ENCODE assay signal across 9 mouse cellular contexts in the genomic region with DNA sequence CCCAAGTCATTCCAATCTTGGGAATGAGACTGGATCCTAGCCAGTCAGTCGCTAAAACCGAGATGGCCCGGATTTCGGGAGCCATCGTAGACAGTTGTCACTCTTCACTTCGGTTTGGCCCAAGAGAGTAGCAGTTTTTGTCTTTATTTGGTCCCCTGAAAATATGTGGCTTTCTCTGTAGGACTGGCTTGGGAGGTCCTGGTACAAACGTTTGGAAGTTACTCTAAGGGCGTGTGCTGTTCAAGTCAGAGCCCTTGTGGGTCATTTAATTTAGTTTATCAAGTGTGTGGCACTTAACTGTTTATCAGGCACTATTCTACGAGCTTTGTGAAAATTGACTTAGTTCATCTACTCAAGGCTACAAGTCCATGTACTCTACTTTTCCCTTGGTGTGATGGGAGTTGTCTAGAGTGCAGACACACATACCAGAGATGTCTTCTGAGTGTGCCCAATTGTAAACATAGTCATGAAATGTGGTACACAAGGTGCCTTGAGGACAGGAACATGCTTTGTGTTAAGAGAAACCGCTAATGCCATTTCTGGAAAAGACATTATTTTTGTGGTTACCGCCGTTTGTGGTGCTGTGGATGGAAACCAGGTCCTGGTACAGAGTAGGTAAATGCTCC. TPM values are rescaled to one million over a fixed set of nuclear protein-coding genes. Genes with fewer than 3 reads are reported as not detected.
DNase-seq lines count a peak whose midpoint lies in the region; ATAC-seq lines count a peak whose summit lies in the region.
"Had no signal": no experiment of that assay in that cellular context is flagged by ENCODE, and none has a peak within 500 bp of the region (broad histone marks: within the 10 kb centered on the region; RNA-seq: fewer than 3 reads in every experiment).

No protein-coding gene starts in this region.

- peak; percentile 3 for DNase-seq in embryo, embryonic 11 days
- DNase-seq in embryo, embryonic 10 days (ENCODE audit: low spot score) = no peak
- peak; percentile 18 for DNase-seq in 416B (ENCODE audit: low read depth)
- no peak for DNase-seq in forebrain, embryonic 14.5 days (ENCODE audit: low spot score)
- DNase-seq in adrenal gland, postnatal 4 days (ENCODE audit: low spot score in 2 of 2) = no peak
- no peak for DNase-seq in cerebellum, adult 18-20 months
- no peak for DNase-seq in left cerebral cortex, postnatal 36 days (ENCODE audit: low spot score in 2 of 2)

- peak overlapping the region; percentile 50 for H3K4me3 ChIP-seq in forebrain, embryonic 14.5 days (ENCODE audit: low read depth, low read length)
- H3K4me3 ChIP-seq in liver, embryonic 16.5 days (ENCODE audit: low read depth, low read length) = peak overlapping the region; percentile 78

- H3K27ac ChIP-seq in forebrain, embryonic 14.5 days (ENCODE audit: low read depth, low read length) = no peak overlapping the region
- H3K27ac ChIP-seq in liver, embryonic 16.5 days (ENCODE audit: low read length) = peak overlapping the region; percentile 92

- H3K4me1 ChIP-seq in forebrain, embryonic 14.5 days (ENCODE audit: control insufficient read depth, insufficient read depth, low read length) = no peaks in the 10 kb centered on the region
- H3K4me1 ChIP-seq in liver, embryonic 16.5 days (ENCODE audit: control insufficient read depth, low read depth, low read length) = no peaks in the 10 kb centered on the region; the same call in none of the 2 replicates

- no peak for ATAC-seq in forebrain, embryonic 14.5 days
- peak; percentile 17; the same call in 1 of the 2 replicates for ATAC-seq in liver, embryonic 16.5 days (ENCODE audit: low read depth)

- intact Hi-C loops in left cerebral cortex, postnatal 36 days (cut with DNase I) = no loop called here

- 60% methylated on average over 12 of the region's 12 CpGs for WGBS in forebrain, embryonic 14.5 days
- WGBS in liver, embryonic 16.5 days (ENCODE audit: insufficient replicate concordance) = 33% methylated on average over 12 of the region's 12 CpGs

- H3K4me2 ChIP-seq in forebrain, embryonic 14.5 days (ENCODE audit: low read length) = peak overlapping the region; percentile 49
- peak overlapping the region; percentile 49 for H3K4me2 ChIP-seq in liver, embryonic 16.5 days (ENCODE audit: low read depth, low read length)

- H3K36me3 ChIP-seq in forebrain, embryonic 14.5 days (ENCODE audit: control insufficient read depth, insufficient read depth, low read length) = no peaks in the 10 kb centered on the region
- no peaks in the 10 kb centered on the region for H3K36me3 ChIP-seq in liver, embryonic 16.5 days (ENCODE audit: control insufficient read depth, insufficient read depth)

- no peaks in the 10 kb centered on the region for H3K27me3 ChIP-seq in forebrain, embryonic 14.5 days (replicated peaks; ENCODE audit: control insufficient read depth, insufficient read depth, low read length)
- H3K27me3 ChIP-seq in liver, embryonic 16.5 days (ENCODE audit: control insufficient read depth, insufficient read depth, low read depth, low read length) = no peaks in the 10 kb centered on the region

- no peaks in the 10 kb centered on the region for H3K9me3 ChIP-seq in forebrain, embryonic 14.5 days (replicated peaks; ENCODE audit: control insufficient read depth, low read length)
- no peaks in the 10 kb centered on the region for H3K9me3 ChIP-seq in liver, embryonic 16.5 days (replicated peaks; ENCODE audit: control insufficient read depth, low read length)

- H3K9ac ChIP-seq in forebrain, embryonic 14.5 days (ENCODE audit: low read length) = peak overlapping the region; percentile 70
- H3K9ac ChIP-seq in liver, embryonic 16.5 days (ENCODE audit: low read depth, low read length) = peak overlapping the region; percentile 86

RNA-seq across cellular contexts. Expression of gene Xk, which starts 0.9 kb away (rescaled TPM):
- polyA plus RNA-seq in forebrain, embryonic 14.5 days (2014; fragmentation: Nextera tagmentation; extraction: Ambion mirVana) = 1.7 and 2.3 TPM in 2 replicates
- polyA plus RNA-seq in liver, embryonic 16.5 days (2015; fragmentation: Nextera tagmentation; extraction: Ambion mirVana) = 25.2 and 26.2 TPM in 2 replicates
- 1 to 10 TPM; 3.0 to 3.4 TPM for total RNA-seq in adrenal gland, postnatal 4 days (2021)
- 10 to 100 TPM; 13.2 to 15.7 TPM for total RNA-seq in left cerebral cortex, postnatal 36 days (2021)

RNA-seq across cellular contexts. Expression of gene H2al1m, which starts 10.1 kb away (rescaled TPM):
- polyA plus RNA-seq in forebrain, embryonic 14.5 days (2014; fragmentation: Nextera tagmentation; extraction: Ambion mirVana) = not detected in 2 replicates
- 2.2 and 2.3 TPM in 2 replicates for polyA plus RNA-seq in liver, embryonic 16.5 days (2015; fragmentation: Nextera tagmentation; extraction: Ambion mirVana)
- total RNA-seq in adrenal gland, postnatal 4 days (2021) = 1 to 10 TPM in 1 of 2 experiments, not detected in 1; 1.1 TPM
- not detected for total RNA-seq in left cerebral cortex, postnatal 36 days (2021)

RNA-seq across cellular contexts. Expression of gene Gm14862, which starts 16.8 kb away (rescaled TPM):
- not detected in 2 replicates for polyA plus RNA-seq in forebrain, embryonic 14.5 days (2014; fragmentation: Nextera tagmentation; extraction: Ambion mirVana)
- polyA plus RNA-seq in liver, embryonic 16.5 days (2015; fragmentation: Nextera tagmentation; extraction: Ambion mirVana) = 3.4 and 3.8 TPM in 2 replicates
- total RNA-seq in adrenal gland, postnatal 4 days (2021) = not detected
- not detected for total RNA-seq in left cerebral cortex, postnatal 36 days (2021)
- total RNA-seq: common myeloid progenitor, adult 5-6 weeks had no signal

Comparison
In these comparisons a context has a peak if more than half of its experiments do, and no peak if none do; other contexts are left out.
1. DNase-seq: peak in embryo, embryonic 11 days (single experiment) and 416B (single experiment); none in embryo, embryonic 10 days (single experiment), forebrain, embryonic 14.5 days (single experiment), adrenal gland, postnatal 4 days (0 of 2), cerebellum, adult 18-20 months (0 of 2) and left cerebral cortex, postnatal 36 days (0 of 2).